Mouse (Mus musculus) midbrain, embryonic 14.5 days (tissue): ENCODE measurements at regions not wholly inside any gene's neighbourhood (a gene's known extent, or its start where the extent isn't known, plus 50 kb on each side); places are given as distances from the start of the nearest gene placed in this dataset.

Experiments
- ATAC-seq: fragments of 200-750 bp; cut with Nextera tagmentation; 2 replicates; pipeline ENCODE4 v1.8.0; 2017; ENCODE audit warnings: moderate number of reproducible peaks, moderate library complexity; ENCODE audit not compliant: low FRiP score, low TSS enrichment
- DNase-seq: peaks from one replicate; pipeline ENCODE4 v3.0.0-alpha.2; 2015
- H3K27ac ChIP-seq: fragments of 300-500 bp; sonication (generic); replicated peaks from 2 replicates; pipeline ENCODE4 v1.5.1; 2014; ENCODE audit warnings: mild to moderate bottlenecking, low read depth, low read length, moderate library complexity
- H3K27me3 ChIP-seq: fragments of 300-500 bp; sonication (generic); 2 replicates; pipeline ENCODE4 v1.6.1; 2014; ENCODE audit warnings: low read length, control low read depth, mixed read lengths; ENCODE audit not compliant: control insufficient read depth, insufficient read depth
- H3K36me3 ChIP-seq: fragments of 300-500 bp; sonication (generic); 2 replicates; pipeline ENCODE4 v1.6.1; 2014; ENCODE audit warnings: low read length, control low read depth; ENCODE audit not compliant: control insufficient read depth, insufficient read depth
- H3K4me1 ChIP-seq: fragments of 300-500 bp; sonication (generic); 2 replicates; pipeline ENCODE4 v1.6.1; 2014; ENCODE audit warnings: mild to moderate bottlenecking, antibody characterized with exemption, low read length, control low read depth; ENCODE audit not compliant: control insufficient read depth, insufficient read depth
- H3K4me2 ChIP-seq: fragments of 300-500 bp; sonication (generic); 2 replicates; pipeline ENCODE4 v1.6.1; 2014; ENCODE audit warnings: mild to moderate bottlenecking, low read length, moderate library complexity
- H3K4me3 ChIP-seq: fragments of 300-500 bp; sonication (generic); replicated peaks from 2 replicates; pipeline ENCODE4 v1.5.1; 2014; ENCODE audit warnings: low read depth, low read length
- H3K9ac ChIP-seq: fragments of 300-500 bp; sonication (generic); replicated peaks from 2 replicates; pipeline ENCODE4 v1.6.1; 2014; ENCODE audit warnings: mild to moderate bottlenecking, low read length, moderate library complexity
- H3K9me3 ChIP-seq: fragments of 300-500 bp; sonication (generic); 2 replicates; pipeline ENCODE4 v1.6.1; 2016; ENCODE audit warnings: low read length, control low read depth, mixed read lengths; ENCODE audit not compliant: control insufficient read depth
- WGBS: fragments of 180-500 bp; shearing (Covaris S2); extraction: QIAGEN DNeasy Blood & Tissue Kit; methylation state at CpG from one replicate; pipeline ENCODE4 v1.1.7; 2014; 5-methylcytosine and 5-hydroxymethylcytosine counted together

DNA sequence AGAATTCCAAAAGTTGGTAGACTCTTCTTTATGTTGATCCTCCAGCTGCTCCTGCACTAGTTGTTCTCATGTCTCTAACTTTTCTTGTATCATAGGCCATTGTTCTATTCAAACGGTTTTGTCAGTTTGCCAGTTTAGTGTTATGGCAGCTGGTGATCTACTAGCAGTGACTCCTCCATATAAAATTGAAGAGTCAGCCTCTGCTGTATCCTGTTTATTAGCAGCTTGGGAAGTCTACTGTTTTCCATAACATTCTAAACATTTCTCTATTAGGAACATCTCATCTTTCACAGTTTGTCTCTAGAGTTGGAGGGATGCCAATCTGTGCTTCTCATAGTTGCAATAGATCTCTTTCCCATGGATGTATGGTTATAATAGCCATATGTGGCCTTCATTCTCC lies 58.6 kb downstream of the Drd1 start:
- Histone ChIP-seq H3K36me3 (no peaks in the 10 kb centered on the region), H3K4me1 (no peaks in the 10 kb centered on the region), H3K9me3 (no peaks in the 10 kb centered on the region), H3K4me3 (no peak overlapping the region), H3K9ac (no peak overlapping the region), H3K27ac (no peak overlapping the region), H3K4me2 (no peak overlapping the region), H3K27me3 (no peaks in the 10 kb centered on the region)
- DNase-seq = no peak
- 79% methylated on average over 1 of the region's 1 CpGs for WGBS
- no peak for ATAC-seq

- Histone ChIP-seq H3K4me1 (no peaks in the 10 kb centered on the region), H3K4me3 (no peak overlapping the region), H3K9me3 (no peaks in the 10 kb centered on the region), H3K9ac (no peak overlapping the region), H3K27me3 (no peaks in the 10 kb centered on the region), H3K36me3 (no peaks in the 10 kb centered on the region), H3K27ac (no peak overlapping the region), H3K4me2 (no peak overlapping the region)
- DNase-seq (no peak), ATAC-seq (no peak)
- 82% methylated on average over 7 of the region's 7 CpGs for WGBS
Observed at GRCm38 (mm10) chr13:53992863-53993451, 62.5 kb downstream of the Drd1 start.

DNA sequence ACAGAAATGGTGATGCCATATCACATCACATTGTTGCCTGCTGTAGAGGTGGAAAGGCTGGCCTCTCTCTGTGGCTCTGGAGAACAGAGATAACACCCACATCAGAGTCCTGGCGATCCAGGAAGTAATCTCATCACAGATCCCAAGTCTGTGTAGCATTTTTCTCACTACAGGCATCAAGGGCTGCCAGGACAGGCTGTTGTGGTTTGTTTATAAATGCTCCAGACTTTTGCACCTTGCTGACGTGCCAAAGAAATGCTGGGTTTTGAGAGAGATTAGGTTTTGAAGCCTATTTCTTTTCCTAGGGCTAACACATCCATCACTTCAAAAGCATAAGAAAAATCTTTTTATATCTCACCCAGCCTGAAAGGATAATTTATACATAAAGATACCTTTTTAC lies 76.3 kb downstream of the Drd1 start:
- WGBS = 64% methylated on average over 2 of the region's 2 CpGs
- H3K9me3 ChIP-seq = no peaks in the 10 kb centered on the region
- no peaks in the 10 kb centered on the region for H3K36me3 ChIP-seq
- H3K27me3 ChIP-seq = no peaks in the 10 kb centered on the region
- no peak overlapping the region for H3K9ac ChIP-seq
- no peak overlapping the region for H3K27ac ChIP-seq
- ATAC-seq (no peak), DNase-seq (peak; percentile 12)
- H3K4me1 ChIP-seq = no peaks in the 10 kb centered on the region
- H3K4me2 ChIP-seq = no peak overlapping the region
- H3K4me3 ChIP-seq = no peak overlapping the region

GRCm38 (mm10) chr13:53969421-53969820 lies 86.1 kb downstream of the Drd1 start:
- Histone ChIP-seq H3K27ac (no peak overlapping the region), H3K9ac (no peak overlapping the region), H3K4me1 (no peaks in the 10 kb centered on the region), H3K4me3 (no peak overlapping the region), H3K27me3 (no peaks in the 10 kb centered on the region), H3K9me3 (0 out of 2 replicates have a peak, but pooled peaks cover 10% of the 10 kb centered on the region), H3K36me3 (no peaks in the 10 kb centered on the region), H3K4me2 (no peak overlapping the region)
- ATAC-seq (no peak), DNase-seq (no peak)
- 80% methylated on average over 2 of the region's 2 CpGs for WGBS

- Histone ChIP-seq H3K4me3 (no peak overlapping the region), H3K27ac (no peak overlapping the region), H3K9ac (no peak overlapping the region), H3K4me2 (no peak overlapping the region), H3K4me1 (no peaks in the 10 kb centered on the region), H3K9me3 (no peaks in the 10 kb centered on the region), H3K36me3 (no peaks in the 10 kb centered on the region), H3K27me3 (no peaks in the 10 kb centered on the region)
- WGBS = 96% methylated on average over 15 of the region's 15 CpGs
- ATAC-seq (no peak), DNase-seq (no peak)
Observed at GRCm38 (mm10) chr13:53956167-53956566, 99.3 kb downstream of the Drd1 start.

DNA sequence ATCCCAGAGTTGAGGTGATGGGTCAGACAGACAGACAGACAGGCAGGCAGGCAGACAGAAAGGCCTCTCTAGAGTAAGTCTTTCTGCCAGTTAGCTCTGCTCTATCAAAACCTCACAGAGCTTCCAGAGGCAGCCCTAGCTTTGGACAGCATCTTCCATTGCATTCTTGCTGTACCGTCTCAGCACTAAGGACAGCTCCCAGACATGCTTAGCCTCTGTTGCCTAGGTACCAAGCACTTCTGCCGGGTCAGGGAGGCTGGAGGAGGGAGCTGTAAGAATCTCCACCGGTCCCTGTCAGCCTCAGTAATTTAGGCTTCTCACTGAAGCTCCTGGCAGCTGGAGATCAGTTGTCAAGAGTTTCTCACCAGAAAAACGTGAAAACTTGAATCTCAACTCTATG lies 107.4 kb downstream of the Drd1 start:
- Histone ChIP-seq H3K4me2 (no peak overlapping the region), H3K4me1 (no peaks in the 10 kb centered on the region), H3K27me3 (no peaks in the 10 kb centered on the region), H3K9me3 (no peaks in the 10 kb centered on the region), H3K9ac (no peak overlapping the region), H3K36me3 (no peaks in the 10 kb centered on the region), H3K4me3 (no peak overlapping the region), H3K27ac (no peak overlapping the region)
- DNase-seq (peak; percentile 52), ATAC-seq (no peak)
- 2% methylated on average over 4 of the region's 4 CpGs for WGBS

- no peak overlapping the region for H3K4me3 ChIP-seq
- 82% methylated on average over 5 of the region's 5 CpGs for WGBS
- H3K4me1 ChIP-seq = peaks cover 4% of the 10 kb centered on the region; the same call in 1 of the 2 replicates
- no peak overlapping the region for H3K27ac ChIP-seq
- H3K9ac ChIP-seq = no peak overlapping the region
- H3K9me3 ChIP-seq = no peaks in the 10 kb centered on the region
- no peaks in the 10 kb centered on the region for H3K27me3 ChIP-seq
- ATAC-seq (no peak), DNase-seq (no peak)
- H3K4me2 ChIP-seq = no peak overlapping the region
- no peaks in the 10 kb centered on the region for H3K36me3 ChIP-seq
Observed at GRCm38 (mm10) chr13:53945681-53946080, 109.8 kb downstream of the Drd1 start.

GRCm38 (mm10) chr13:53941005-53941747 lies 114.3 kb downstream of the Drd1 start:
- Histone ChIP-seq H3K9me3 (no peaks in the 10 kb centered on the region), H3K4me2 (no peak overlapping the region), H3K4me3 (no peak overlapping the region), H3K36me3 (no peaks in the 10 kb centered on the region), H3K4me1 (peaks cover 4% of the 10 kb centered on the region; the same call in 1 of the 2 replicates), H3K9ac (no peak overlapping the region), H3K27me3 (no peaks in the 10 kb centered on the region), H3K27ac (0 out of 2 replicates have a peak overlapping the region, but pooled peaks have one; percentile 45)
- ATAC-seq = peak; percentile 43; the same call in 1 of the 2 replicates
- WGBS = 55% methylated on average over 13 of the region's 13 CpGs
- peak; percentile 84 for DNase-seq

DNA sequence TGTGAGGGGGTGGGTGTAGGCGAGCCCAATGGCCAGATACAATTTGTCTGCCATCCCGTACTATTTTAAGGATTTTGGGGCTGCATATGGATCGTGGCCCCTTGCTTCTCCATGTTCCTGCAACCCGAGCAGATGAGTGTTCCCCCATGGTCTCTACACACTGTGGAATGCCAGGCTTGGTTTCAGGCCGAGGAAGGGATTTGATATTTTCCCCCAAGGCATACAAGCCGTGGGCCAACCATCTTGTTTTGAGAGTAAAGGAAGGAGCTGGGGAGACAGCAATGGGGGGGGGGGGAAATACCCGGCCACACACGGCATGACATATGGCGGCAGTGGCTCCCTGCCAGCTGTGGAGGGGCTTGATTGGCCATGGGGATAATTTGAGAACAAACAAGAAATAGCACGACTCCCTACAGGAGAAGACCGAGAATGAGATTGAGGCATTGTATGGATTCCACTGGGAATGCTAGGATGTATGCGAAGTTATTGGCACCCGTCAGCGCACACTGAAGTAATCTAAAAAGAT lies 120.3 kb downstream of the Drd1 start:
- no peak overlapping the region for H3K9ac ChIP-seq
- no peak overlapping the region for H3K4me3 ChIP-seq
- no peaks in the 10 kb centered on the region for H3K9me3 ChIP-seq
- ATAC-seq (no peak), DNase-seq (no peak)
- H3K4me1 ChIP-seq = no peaks in the 10 kb centered on the region
- H3K27ac ChIP-seq = no peak overlapping the region
- H3K4me2 ChIP-seq = no peak overlapping the region
- no peaks in the 10 kb centered on the region for H3K27me3 ChIP-seq
- no peaks in the 10 kb centered on the region for H3K36me3 ChIP-seq
- WGBS = 76% methylated on average over 14 of the region's 14 CpGs
